Mouse (Mus musculus): ENCODE measurements around the gene Col6a1. TPM values are rescaled to one million over a fixed set of nuclear protein-coding genes. Genes with fewer than 3 reads are reported as not detected.

Col6a1 gene
- total RNA-seq, 2 experiments from 2014 or later: 20.6 to 21.8 TPM

DNA sequence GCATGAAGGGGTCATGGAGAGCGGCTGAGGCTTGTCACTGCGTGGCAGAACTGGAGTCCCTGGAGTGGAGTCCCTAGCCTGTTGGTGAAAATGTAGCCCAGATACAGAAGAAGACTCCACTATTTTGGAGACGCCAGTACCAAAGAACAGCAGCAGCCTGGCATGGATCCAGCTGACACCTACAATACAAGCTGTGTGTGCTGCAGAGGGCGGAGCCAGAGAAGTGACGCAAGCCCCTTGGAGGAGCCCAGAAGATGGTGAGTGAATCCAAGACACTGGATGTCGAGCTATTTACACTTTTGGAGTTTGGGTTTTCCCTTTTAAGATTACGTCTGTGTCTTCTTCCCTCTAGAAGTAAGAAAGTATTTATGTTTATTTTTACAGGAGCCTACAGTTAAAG is 47.8 kb downstream of the Col6a1 start:
- peak; percentile 29 for DNase-seq

GRCm38 (mm10) chr10:76675268-76675667 is 50.7 kb downstream of the Col6a1 start:
- no peak for DNase-seq

DNA sequence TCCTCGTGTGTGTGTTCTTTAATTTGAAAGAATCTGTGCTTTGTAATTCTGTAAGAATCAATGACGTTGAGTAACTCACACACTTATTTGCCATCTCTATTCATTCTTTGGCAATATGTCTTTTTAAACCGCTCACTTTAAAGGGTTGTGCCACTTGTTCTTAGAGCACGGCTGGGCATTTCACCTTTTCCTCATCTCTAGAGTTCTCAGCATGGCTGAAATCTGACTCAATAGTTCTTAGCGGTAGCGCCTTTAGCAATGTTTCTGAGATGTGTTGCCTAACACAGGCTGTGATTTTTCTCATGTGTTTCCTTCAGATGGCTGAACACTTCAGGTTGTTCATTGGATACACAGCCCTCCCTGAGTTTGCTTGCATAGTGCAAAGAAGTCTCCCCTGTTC is 51.4 kb downstream of the Col6a1 start:
- no peak for DNase-seq

- DNase-seq: no peak
These were observed 54.0 kb downstream of the Col6a1 start for GRCm38 (mm10) chr10:76671939-76672338.

DNA sequence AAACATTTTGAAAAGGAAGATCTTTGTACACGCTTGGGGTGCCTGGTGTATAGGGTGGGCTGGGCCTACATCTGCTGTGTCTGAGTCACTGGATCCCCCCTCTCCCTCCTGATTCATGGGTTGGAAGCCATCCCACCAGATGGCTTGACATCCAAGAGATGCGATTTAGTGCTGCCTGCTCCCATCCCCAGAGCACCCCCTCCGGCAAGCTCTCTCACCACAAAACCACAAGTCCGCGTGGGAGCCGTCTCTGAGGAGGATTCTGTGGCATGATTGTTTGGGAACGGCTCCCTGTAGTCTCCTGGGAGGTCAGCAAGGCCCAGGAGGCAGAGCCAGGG is 57.1 kb downstream of the Col6a1 start:
- peak; percentile 79 to 80 for DNase-seq

DNA sequence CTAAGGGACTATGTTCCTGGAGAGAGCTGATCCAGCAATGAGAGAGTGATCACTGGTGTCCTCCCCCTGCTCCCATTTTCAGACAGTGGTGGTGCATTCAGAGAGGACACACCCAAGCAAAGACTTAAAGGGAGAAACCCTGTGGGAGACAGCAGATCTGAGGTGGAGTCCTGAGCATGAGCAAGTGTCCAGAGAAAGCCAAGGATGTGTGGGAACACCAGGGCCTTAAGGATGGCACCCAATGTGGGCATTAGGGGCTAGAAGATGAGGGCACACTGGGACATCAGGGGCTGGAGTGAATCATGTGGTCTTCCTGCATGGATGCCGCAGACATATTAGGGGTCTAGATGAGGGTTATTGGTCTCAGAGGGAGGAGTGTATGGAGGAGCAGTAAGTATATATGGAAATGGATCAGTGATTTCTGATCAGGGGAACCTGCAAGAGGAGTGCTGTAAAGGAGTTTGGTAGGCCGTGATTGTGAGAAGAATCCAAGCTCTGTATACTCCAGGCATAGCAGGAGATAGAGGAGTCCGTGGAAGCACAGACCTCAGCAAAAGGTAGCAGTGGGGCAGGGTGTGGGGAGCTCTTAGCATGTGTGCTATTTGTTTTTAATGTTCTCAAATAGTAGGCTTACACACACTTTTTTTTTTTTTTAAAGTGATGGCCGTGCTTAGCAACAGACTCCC is 57.6 kb downstream of the Col6a1 start:
- DNase-seq: no peak

DNA sequence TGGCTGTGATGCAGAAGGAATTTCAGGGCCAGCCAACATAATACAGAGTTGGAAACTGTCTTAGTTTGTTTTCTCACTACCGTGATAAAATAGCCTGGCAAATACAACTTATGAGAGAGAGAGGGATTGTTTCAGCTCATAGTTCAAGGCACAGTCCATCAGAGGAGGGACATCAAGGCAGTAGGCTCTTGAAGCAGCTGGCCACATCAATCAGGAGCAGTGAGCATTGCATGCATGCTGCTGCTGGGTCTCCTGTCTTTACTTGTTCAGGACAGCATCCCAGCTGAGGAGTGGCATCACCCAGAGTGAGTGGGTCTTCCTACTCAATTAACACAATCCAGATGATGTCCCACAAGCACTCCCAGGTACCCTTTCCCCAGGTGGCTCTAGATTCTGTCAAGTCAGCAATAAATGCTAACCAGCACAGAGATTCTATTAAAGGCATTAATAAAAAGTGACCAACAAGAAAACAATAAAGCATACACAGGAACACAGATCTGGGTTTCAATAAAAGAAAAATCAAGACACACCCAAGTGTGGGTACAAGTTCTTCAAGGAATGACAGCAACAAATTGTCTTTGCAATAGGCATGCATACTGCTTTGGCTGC is 58.7 kb downstream of the Col6a1 start:
- DNase-seq: no peak

DNA sequence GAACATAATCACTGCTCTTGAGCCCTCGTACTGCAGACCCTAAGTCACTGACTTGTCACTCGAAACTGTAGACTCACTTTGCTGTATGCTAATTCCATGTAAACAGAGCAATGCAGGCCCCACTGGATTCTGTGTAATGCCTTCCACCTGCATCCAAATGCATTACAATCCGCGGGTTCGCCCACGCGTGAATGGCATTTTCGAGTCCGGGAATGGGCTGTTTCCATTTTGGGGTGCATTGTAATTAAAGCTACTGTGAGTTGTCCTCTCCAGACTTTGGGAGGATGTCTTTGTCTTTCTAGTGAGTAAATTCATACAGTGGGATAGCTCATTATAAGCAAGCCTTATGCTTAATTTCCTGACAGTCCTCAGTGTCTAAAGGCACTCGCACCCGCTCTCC is 60.4 kb downstream of the Col6a1 start:
- DNase-seq: no peak

DNA sequence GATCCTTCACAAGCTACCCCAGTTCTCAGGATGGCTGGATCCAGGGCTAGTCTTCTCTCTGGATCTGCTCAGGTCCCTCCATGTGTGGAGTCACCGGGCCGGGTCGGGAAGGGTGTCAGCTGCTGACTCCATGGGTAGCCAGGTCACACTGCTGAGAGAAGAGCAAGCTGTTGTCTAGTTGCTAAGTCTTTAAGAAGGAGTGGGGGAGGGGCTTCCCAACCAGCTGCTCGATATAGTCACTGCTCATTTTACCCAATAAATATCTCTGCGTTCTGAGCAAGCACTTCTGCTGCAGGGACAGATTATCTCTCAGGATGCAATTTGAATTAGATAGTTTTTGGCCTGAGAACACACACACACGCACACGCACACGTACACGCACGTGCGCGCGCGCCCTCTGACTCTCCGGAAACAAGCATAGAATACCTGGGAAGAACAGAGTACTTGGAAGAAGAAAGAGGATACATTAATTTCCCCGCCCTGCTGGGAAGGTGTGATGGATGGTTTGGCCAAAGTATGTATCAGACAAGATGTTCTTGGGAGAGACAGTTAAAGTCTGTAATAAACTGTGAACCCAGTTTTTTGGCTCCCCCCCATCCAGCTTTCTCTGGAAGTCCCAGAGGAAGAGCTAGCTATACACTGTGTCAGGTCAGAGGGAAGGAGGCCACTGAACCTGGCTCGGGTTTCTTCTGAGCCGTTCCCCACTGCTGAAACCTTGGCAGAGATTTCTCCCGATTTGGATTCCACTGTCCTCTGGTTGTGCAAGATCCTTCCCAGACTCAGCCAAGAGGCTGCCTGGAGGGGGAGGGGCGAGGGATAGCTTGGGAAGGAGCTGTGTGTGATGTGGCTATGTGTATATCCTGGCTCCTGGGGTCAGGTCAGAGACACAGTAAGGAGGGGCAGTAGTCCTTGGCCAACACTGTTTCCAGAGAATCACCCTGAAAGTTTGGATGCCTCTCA is 61.5 kb downstream of the Col6a1 start:
- no peak for DNase-seq

Other genes starting within 250 kb of the Col6a1 start
- 10 to 100 TPM; 35.6 to 37.8 TPM for gene Lss, start 194.6 kb downstream of the Col6a1 start, total RNA-seq (2021)
- not detected for gene Spatc1l, start 163.9 kb downstream of the Col6a1 start, total RNA-seq (2021)
- not detected for gene Ftcd, start 150.5 kb downstream of the Col6a1 start, total RNA-seq (2021)
- gene Col6a2, start 102.5 kb downstream of the Col6a1 start, total RNA-seq (2021): 1 to 10 TPM; 3.8 to 6.1 TPM
- 10 to 100 TPM; 63.0 to 67.1 TPM for gene Pcbp3, start 235.7 kb upstream of the Col6a1 start, total RNA-seq (2021)

Measured in layer of hippocampus, postnatal 36 days (tissue).